Mouse (Mus musculus): ENCODE results near the gene Htra1. TPM values are rescaled to one million over a fixed set of nuclear protein-coding genes. Genes with fewer than 3 reads are reported as not detected.
A peak's percentile ranks its signal among the peaks of the same experiment; 100 is the strongest.

Htra1 gene
- polyA plus RNA-seq, 1 experiment, result 176 TPM

DNA sequence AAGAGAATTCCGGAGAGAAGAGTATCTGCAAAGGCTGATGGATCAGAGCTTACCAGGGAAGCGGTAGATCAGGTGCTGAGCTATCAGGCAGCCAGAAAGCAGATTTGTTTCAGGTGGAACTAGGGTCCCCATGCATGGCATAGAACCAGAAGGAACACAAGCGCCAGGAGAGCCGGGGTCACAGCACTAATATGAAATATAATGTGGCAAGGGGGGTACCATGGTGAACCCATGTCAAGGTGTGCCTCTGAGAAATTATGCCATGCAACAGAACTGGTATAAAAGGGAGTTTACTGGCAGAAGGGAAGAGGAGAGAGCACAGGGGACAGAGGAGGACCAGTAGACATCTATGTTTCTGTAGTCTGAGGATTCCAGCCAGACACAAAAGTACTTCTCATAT lies 1.3 kb upstream of the Htra1 start:
- Histone ChIP-seq H3K79me2 (ENCODE audit: control insufficient read depth, insufficient read depth) (peaks cover 28% of the 10 kb centered on the region), H3K4me3 (no peak overlapping the region), H3ac (ENCODE audit: control insufficient read depth, insufficient read length) (no peak overlapping the region), H3K27me3 (ENCODE audit: control insufficient read depth, insufficient read depth, insufficient read length) (peaks cover 4% of the 10 kb centered on the region), H3K36me3 (ENCODE audit: control insufficient read depth, insufficient read depth) (no peaks in the 10 kb centered on the region), H3K4me2 (ENCODE audit: low read depth) (no peak overlapping the region)
- TF ChIP-seq MYOG (IDR thresholded peaks at IDR 0.05; ENCODE audit: control insufficient read depth in 1 of 3, insufficient read depth in 1 of 3, insufficient read length in 2 of 3, low read depth in 2 of 3), result no peak
- no peak for TF ChIP-seq USF1 (IDR thresholded peaks at IDR 0.05; ENCODE audit: low read depth)
- TF ChIP-seq MYOD1 (IDR thresholded peaks at IDR 0.05; ENCODE audit: control insufficient read depth in 1 of 3, insufficient read length in 2 of 3, low read depth in 2 of 3), result no peak
- TF ChIP-seq CEBPB (IDR thresholded peaks at IDR 0.05; ENCODE audit: insufficient read depth, poor library complexity, severe bottlenecking), result no peak
- TF ChIP-seq MAX (IDR thresholded peaks at IDR 0.05; ENCODE audit: low read depth), result no peak
- no peak for TF ChIP-seq TCF3 (IDR thresholded peaks at IDR 0.05; ENCODE audit: insufficient read length, low read depth)
- no peak for TF ChIP-seq POLR2AphosphoS2 (IDR thresholded peaks at IDR 0.05; ENCODE audit: insufficient read length, low read depth)
- TF ChIP-seq REST (IDR thresholded peaks at IDR 0.05; ENCODE audit: insufficient read depth, insufficient read length), result no peak

DNA sequence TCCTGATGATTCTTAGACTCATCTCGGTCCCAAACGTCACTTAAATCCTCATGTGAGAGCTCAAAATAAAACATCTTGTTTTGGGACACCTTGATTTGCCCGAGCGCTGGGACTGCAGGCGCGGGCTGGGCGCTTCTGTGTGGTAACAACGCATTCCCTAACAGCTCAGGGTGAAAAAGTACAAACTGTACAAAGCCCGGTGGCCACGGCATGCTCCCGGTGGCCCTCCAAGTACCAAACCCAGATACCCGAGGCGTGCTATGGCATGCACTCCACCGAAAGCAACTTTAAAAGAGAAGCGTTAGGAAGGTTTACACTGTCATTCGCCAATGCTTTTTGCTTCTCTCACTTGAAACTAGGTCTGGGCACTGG lies 504 bp upstream of the Htra1 start:
- peak overlapping the region; percentile 69 for H3ac ChIP-seq (ENCODE audit: control insufficient read depth, insufficient read length)
- peak overlapping the region; percentile 82 for H3K4me2 ChIP-seq (ENCODE audit: low read depth)
- no peaks in the 10 kb centered on the region for H3K36me3 ChIP-seq (ENCODE audit: control insufficient read depth, insufficient read depth)
- peaks cover 33% of the 10 kb centered on the region for H3K79me2 ChIP-seq (ENCODE audit: control insufficient read depth, insufficient read depth)
- TF ChIP-seq CEBPB (IDR thresholded peaks at IDR 0.05; ENCODE audit: insufficient read depth, poor library complexity, severe bottlenecking) (no peak), POLR2A (IDR thresholded peaks at IDR 0.05; ENCODE audit: insufficient read length, low read depth) (no peak), USF1 (IDR thresholded peaks at IDR 0.05; ENCODE audit: low read depth) (no peak), SRF (IDR thresholded peaks at IDR 0.05; ENCODE audit: control insufficient read depth, insufficient read length, low read depth) (no peak), MYOG (IDR thresholded peaks at IDR 0.05; ENCODE audit: control insufficient read depth in 1 of 3, insufficient read depth in 1 of 3, insufficient read length in 2 of 3, low read depth in 2 of 3) (no peak), MYOD1 (IDR thresholded peaks at IDR 0.05; ENCODE audit: control insufficient read depth in 1 of 3, insufficient read length in 2 of 3, low read depth in 2 of 3) (no peak), REST (IDR thresholded peaks at IDR 0.05; ENCODE audit: insufficient read depth, insufficient read length) (no peak), MAX (IDR thresholded peaks at IDR 0.05; ENCODE audit: low read depth) (no peak), POLR2AphosphoS2 (IDR thresholded peaks at IDR 0.05; ENCODE audit: insufficient read length, low read depth) (no peak)
- H3K4me3 ChIP-seq, result peak overlapping the region; percentile 72
- peaks cover 4% of the 10 kb centered on the region for H3K27me3 ChIP-seq (ENCODE audit: control insufficient read depth, insufficient read depth, insufficient read length)

DNA sequence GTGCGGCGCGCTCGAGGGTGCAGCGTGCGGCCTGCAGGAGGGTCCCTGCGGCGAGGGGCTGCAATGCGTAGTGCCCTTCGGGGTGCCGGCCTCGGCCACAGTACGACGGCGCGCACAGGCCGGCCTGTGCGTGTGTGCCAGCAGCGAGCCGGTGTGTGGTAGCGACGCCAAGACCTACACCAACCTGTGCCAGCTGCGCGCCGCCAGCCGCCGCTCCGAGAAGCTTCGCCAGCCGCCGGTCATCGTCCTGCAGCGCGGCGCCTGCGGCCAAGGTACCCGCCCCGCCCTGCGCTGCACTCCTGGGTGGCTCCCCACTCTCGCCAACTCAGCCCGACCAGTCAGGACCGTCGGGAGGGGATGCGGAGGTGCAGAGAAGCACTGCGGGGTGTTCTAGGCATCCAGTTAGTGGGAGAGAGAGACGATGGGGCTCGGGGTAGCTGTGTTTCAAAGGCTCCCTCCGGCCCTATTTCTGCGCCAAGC lies 601 bp downstream of the Htra1 start:
- no peaks in the 10 kb centered on the region for H3K36me3 ChIP-seq (ENCODE audit: control insufficient read depth, insufficient read depth)
- peak overlapping the region; percentile 72 for H3K4me3 ChIP-seq
- H3K4me2 ChIP-seq (ENCODE audit: low read depth), result peak overlapping the region; percentile 82
- peaks cover 4% of the 10 kb centered on the region for H3K27me3 ChIP-seq (ENCODE audit: control insufficient read depth, insufficient read depth, insufficient read length)
- H3ac ChIP-seq (ENCODE audit: control insufficient read depth, insufficient read length), result peak overlapping the region; percentile 69
- peaks cover 37% of the 10 kb centered on the region for H3K79me2 ChIP-seq (ENCODE audit: control insufficient read depth, insufficient read depth)
- TF ChIP-seq TCF12 (IDR thresholded peaks at IDR 0.05; ENCODE audit: insufficient read depth, poor library complexity, severe bottlenecking) (no peak), MYOD1 (IDR thresholded peaks at IDR 0.05; ENCODE audit: control insufficient read depth in 1 of 3, insufficient read length in 2 of 3, low read depth in 2 of 3) (no peak), TCF3 (IDR thresholded peaks at IDR 0.05; ENCODE audit: insufficient read length, low read depth) (no peak), CEBPB (IDR thresholded peaks at IDR 0.05; ENCODE audit: insufficient read depth, poor library complexity, severe bottlenecking) (no peak), SRF (IDR thresholded peaks at IDR 0.05; ENCODE audit: control insufficient read depth, insufficient read length, low read depth) (no peak), REST (IDR thresholded peaks at IDR 0.05; ENCODE audit: insufficient read depth, insufficient read length) (no peak)

DNA sequence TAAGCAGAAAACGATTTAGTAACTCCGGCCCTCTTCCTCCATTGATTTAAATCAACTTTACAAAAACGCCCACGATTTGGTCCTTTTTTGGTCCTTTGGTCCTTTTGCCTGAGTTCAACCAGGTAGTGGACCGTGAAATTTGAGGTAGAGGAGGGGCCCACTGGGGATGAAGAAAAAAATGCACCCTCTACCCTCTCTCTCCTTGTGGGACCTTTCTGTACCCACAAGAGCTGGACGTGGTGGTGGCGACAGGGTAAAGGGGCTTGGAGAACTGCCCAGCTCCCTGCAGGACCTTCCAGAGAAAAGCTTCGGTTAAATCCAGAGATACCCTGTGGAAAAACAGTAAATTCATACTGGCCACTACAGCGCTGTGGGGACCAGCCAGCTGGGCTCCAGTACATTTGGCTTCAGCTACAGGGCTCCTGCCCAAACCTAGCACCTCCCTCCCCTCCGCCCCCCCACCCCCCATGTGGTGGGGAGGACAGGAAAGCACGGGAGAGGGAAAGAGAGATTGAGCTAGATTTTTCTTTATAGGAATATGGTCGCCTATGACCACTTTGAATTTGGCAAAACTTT lies 1.4 kb downstream of the Htra1 start:
- TF ChIP-seq SRF (IDR thresholded peaks at IDR 0.05; ENCODE audit: control insufficient read depth, insufficient read length, low read depth) (no peak), TCF12 (IDR thresholded peaks at IDR 0.05; ENCODE audit: insufficient read depth, poor library complexity, severe bottlenecking) (no peak), TCF3 (IDR thresholded peaks at IDR 0.05; ENCODE audit: insufficient read length, low read depth) (no peak), E2F4 (IDR thresholded peaks at IDR 0.05; ENCODE audit: insufficient read depth) (no peak), CEBPB (IDR thresholded peaks at IDR 0.05; ENCODE audit: insufficient read depth, poor library complexity, severe bottlenecking) (no peak), USF1 (IDR thresholded peaks at IDR 0.05; ENCODE audit: low read depth) (no peak), MYOD1 (IDR thresholded peaks at IDR 0.05; ENCODE audit: control insufficient read depth in 1 of 3, insufficient read length in 2 of 3, low read depth in 2 of 3) (no peak), REST (IDR thresholded peaks at IDR 0.05; ENCODE audit: insufficient read depth, insufficient read length) (no peak), POLR2A (IDR thresholded peaks at IDR 0.05; ENCODE audit: insufficient read length, low read depth) (no peak)
- H3K4me2 ChIP-seq (ENCODE audit: low read depth), result peak overlapping the region; percentile 82
- H3K27me3 ChIP-seq (ENCODE audit: control insufficient read depth, insufficient read depth, insufficient read length), result peaks cover 4% of the 10 kb centered on the region
- H3ac ChIP-seq (ENCODE audit: control insufficient read depth, insufficient read length), result peak overlapping the region; percentile 69
- H3K79me2 ChIP-seq (ENCODE audit: control insufficient read depth, insufficient read depth), result peaks cover 37% of the 10 kb centered on the region
- peak overlapping the region; percentile 72 for H3K4me3 ChIP-seq
- no peaks in the 10 kb centered on the region for H3K36me3 ChIP-seq (ENCODE audit: control insufficient read depth, insufficient read depth)

DNA sequence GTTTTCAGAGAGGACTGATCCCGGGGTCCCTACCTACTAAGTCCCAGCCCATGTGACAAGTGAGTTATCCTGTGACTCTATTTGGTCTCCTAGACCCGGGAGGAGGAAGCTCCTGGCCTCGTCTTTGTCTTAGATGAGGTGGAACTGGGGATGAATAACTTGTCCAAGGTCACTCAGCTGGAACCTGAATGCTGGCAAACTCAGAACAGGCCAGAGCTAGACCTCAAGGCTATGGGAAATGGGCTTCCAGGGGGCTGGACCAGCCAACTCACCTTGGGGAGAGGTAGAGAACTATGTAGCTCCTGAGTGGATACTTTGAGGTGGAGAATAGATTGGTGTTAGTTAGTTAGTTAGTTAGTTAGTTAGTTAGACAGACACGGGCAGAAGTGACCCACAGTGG lies 2.1 kb downstream of the Htra1 start:
- Histone ChIP-seq H3K36me3 (ENCODE audit: control insufficient read depth, insufficient read depth) (no peaks in the 10 kb centered on the region), H3K79me2 (ENCODE audit: control insufficient read depth, insufficient read depth) (peaks cover 37% of the 10 kb centered on the region), H3ac (ENCODE audit: control insufficient read depth, insufficient read length) (no peak overlapping the region), H3K4me3 (peak overlapping the region; percentile 72), H3K4me2 (ENCODE audit: low read depth) (peak overlapping the region; percentile 82), H3K27me3 (ENCODE audit: control insufficient read depth, insufficient read depth, insufficient read length) (peaks cover 4% of the 10 kb centered on the region)
- TF ChIP-seq E2F4 (IDR thresholded peaks at IDR 0.05; ENCODE audit: insufficient read depth) (no peak), MYOG (IDR thresholded peaks at IDR 0.05; ENCODE audit: control insufficient read depth in 1 of 3, insufficient read depth in 1 of 3, insufficient read length in 2 of 3, low read depth in 2 of 3) (no peak), REST (IDR thresholded peaks at IDR 0.05; ENCODE audit: insufficient read depth, insufficient read length) (no peak), TCF12 (IDR thresholded peaks at IDR 0.05; ENCODE audit: insufficient read depth, poor library complexity, severe bottlenecking) (no peak), SRF (IDR thresholded peaks at IDR 0.05; ENCODE audit: control insufficient read depth, insufficient read length, low read depth) (no peak)

Measured in myocyte (in vitro differentiated cells).